Mouse (Mus musculus): ENCODE measurements around the gene Lrp1.

The Lrp1 gene

DNA sequence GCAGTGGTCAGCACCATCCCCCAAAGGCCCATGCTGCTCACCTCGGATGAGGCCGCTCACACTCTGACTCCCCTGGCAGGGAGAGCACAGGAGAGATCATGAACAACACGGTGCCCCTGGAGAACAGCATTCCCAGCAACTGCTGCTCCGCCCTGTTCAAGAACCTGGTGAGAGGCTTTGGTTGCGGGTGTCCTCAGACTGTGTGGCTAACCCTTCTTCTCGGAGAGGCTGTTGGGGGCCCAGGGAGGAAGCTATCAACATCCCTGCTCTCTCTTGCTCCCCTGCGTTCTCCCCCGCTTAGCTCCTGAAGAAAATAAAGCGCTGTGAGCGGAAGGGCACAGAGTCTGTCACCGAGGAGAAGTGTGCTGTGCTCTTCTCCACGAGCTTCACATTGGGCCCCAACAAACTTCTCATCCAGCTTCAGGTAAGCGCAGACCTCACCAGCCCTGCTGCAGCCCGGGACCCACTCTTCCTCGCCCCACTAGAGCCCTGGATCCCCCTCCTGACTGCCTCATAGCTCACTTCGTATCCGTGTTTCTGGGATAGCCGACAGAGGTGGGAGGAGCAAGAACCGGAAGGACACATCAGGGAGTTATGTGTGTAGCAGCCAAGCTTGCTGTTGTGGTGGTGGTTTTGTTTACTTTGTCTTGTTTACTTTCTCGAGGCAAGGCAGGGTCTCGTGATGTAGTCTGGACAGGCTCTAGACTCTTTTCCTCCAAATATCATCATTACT lies 32.1 kb upstream of the Lrp1 start:
- DNase-seq (ENCODE audit: low read depth, low spot score) = peak; percentile 70

DNA sequence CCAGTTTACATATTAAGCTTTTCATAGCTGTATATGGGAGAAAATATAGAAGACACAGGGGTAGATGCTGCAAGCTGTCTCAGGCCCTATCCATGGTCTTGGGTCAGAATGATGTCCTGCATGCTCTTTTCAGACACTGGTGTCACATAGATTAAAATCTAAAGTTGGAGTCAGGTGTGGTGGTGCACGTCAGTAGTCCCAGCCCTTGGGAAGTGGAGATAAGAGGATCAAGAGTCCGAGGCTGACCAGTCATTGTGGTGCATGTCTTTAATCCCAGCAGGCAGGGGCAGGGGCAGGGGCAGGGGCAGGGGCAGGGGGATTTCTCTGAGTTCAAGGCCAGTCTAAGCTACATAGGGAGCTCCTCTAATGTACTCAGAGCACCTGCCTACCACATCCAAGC lies 24.8 kb upstream of the Lrp1 start:
- no peak for DNase-seq (ENCODE audit: low read depth, low spot score)

DNA sequence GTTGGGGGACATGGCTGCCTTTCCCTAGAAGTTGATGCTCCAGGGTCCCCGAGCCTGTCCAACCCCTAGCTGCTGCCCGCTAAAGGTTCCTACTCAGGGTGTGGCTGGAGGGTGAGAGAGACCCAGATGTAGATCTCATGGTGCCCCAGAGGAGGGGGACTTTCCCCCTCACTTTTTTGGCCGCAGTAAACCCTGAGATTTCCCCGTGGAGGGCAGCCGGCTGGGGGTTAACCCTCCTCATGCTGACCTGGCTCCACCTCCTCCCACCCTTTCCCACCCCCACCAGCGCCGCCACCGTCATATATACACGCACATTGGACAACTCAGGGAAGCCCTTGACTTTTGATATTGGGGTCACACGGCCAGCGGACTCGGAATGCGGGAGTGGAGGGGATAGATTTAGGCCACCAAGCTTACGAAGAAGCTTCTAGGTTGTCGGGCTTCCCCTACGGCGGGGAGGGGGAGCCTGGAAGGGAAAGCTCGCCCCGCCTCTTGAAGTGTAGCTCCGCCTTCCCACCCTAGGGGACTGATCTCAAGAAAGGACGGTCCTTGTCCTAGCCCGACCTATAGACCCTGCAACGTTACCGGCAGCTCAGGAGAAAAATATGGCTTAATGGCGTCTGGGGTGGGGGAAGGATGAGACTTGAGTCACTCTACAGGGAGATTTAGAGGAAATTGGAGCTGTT lies 22.7 kb upstream of the Lrp1 start:
- DNase-seq (ENCODE audit: low read depth, low spot score) = peak; percentile 67

DNA sequence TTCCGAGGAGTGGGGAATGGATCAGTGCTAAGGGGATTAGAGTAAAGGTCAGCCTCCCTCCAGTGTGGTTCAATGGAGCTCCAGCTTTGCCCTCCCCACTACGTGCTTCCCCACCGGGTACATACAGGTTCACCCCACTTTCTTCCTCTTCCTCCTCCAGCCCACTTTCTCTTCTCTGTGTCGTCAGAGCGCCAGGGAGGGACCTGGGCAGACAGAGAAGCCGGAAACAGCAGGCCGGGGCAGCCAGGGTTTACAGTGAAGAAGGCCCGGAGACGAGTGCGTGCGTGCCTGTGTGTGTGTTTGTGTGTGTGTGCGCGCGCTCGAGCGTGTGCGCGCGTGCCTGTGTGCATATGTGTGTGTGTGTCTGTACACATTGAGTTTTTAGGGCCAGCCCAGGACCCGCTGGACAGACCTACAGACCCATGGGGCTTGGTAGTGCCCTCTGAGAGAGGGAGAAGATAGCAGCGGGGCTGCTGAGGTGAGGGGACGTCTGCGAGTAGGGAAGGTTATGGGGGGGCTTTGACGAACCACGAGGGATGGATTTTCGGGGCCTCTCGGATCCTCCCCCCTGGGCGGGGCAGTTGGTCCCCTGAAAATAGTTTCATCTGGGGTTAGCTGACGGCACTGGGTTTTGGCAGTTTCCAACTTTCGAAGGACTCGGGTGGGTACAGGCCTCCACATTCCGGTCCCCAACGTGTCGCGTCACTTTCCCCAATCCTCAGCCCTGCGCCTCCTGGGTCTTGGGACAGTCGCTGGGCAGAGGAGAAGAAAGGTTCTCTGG lies 22.0 kb upstream of the Lrp1 start, which contains the start of gene Stat6:
TSS of gene Stat6 (plus strand) at position 215 of the 781 bp plus-strand sequence.
- DNase-seq (ENCODE audit: low read depth, low spot score) = no peak

DNA sequence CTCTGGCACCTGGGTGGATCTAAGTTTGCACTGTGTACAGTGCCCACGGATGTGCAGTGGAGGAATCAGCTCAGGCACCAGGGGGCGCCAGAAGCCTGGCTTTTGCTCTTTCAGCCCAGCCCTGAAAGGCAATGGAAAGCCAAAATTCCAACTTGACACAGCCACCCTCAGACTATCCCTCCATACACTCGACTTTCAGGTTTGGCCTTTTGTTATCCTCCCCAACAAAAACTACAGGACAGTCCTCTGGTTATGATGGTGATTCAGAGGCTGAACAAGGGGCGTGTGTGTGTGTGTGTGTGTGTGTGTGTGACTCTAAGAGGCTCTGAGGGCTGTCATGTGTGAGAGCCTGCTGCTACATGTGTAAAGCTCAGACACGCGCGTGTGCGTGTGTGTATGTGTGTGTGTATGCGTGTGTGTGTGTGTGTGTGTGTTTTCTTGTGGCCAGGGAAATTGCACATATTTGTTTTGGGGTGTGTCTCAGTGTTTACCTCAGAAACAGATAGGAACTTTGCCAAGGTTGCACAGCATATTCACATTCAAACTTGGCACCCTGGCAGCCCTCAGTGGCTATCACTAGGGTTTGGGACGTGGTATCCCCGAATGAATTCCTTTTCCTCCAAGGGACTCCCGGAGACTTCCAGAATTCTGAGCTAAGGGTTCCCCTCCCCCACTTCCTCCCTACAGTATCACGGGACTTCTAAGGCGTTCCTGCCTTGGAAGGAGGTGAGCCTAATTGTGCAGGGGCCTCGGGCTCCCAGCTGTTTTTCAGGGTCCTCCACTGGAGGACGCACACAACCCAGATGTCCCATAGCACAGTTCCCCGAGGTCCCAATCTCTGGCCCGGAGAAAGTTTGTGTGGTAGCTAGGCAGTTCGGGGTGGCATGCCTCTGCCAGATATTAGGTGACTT lies 21.2 kb upstream of the Lrp1 start:
- peak; percentile 80 for DNase-seq (ENCODE audit: low read depth, low spot score)

GRCm38 (mm10) chr10:127640421-127640820 lies 19.5 kb upstream of the Lrp1 start:
- no peak for DNase-seq (ENCODE audit: low read depth, low spot score)

DNA sequence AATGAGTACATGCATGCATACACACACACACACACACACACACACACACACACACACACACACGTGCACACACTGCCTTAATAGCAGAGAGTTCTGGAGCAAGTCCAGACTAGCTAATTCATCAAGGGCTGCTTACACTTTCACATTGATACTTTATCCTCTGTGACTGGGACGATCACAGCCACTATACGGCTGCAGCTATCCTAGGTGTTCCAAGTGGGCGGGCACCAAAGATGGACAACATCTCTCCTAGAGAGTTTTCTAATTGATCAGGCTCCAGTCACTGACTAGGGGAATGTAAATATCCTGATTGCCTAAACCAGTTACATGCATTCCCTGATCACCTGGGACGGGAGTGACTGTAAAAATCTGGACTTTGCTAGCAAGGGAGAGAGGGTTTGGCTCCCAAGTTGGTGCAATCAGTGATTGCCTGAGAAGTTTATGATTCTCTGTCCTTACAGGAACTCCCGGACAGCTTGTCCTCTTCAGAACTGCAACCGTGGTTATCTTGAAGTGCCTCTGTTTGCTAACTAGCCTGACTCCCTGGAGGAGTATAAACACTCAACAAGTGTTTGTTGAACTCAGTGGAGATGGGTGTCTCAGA lies 11.8 kb upstream of the Lrp1 start:
- DNase-seq (ENCODE audit: low read depth, low spot score) = no peak

- DNase-seq (ENCODE audit: low read depth, low spot score) = no peak
Observed at GRCm38 (mm10) chr10:127631261-127632214, 10.6 kb upstream of the Lrp1 start.

GRCm38 (mm10) chr10:127626433-127626832 lies 5.5 kb upstream of the Lrp1 start:
- peak; percentile 61 for DNase-seq (ENCODE audit: low read depth, low spot score)

- peak; percentile 38 for DNase-seq (ENCODE audit: low read depth, low spot score)
Observed at GRCm38 (mm10) chr10:127623439-127624216, 2.7 kb upstream of the Lrp1 start.

DNA sequence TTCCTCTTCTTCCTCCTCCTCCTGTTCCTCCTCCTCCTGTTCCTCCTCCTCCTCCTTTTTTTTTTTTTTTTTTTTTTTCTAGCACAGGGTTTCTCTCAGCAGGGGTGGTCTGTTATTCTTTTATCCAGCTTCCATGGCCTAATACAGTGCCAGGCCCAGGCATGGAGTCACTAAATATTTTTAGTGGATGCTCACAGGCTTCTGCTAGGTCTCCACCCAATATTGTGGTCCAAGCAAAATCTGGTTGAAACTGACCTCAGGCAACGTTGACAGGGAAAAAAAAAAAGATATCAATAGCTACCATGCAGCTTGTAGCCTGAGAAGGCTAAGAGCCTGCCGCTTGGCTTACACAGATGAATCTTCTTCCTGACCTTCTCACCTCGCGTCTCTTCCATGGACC lies 1.7 kb upstream of the Lrp1 start:
- DNase-seq (ENCODE audit: low read depth, low spot score) = no peak

DNA sequence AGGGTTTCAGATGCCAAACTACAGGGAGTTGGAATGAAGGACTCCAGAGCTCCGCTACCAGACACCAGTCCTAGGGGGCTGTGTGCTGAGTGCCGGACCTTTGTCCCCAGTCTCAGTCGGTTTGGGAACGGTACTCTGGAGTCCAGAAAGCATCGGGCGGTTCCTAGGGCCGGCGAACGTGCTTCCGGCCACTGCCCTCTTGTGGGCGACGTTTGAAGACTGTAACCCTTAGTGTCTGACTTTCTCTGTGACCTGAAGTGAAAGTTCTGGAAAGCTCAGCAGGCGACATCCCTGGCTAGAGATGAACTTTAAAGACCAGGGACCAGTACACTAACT lies 1.1 kb upstream of the Lrp1 start:
- peak; percentile 38 for DNase-seq (ENCODE audit: low read depth, low spot score)

- DNase-seq (ENCODE audit: low read depth, low spot score) = peak; percentile 95
Observed at GRCm38 (mm10) chr10:127621191-127622056, 476 bp upstream of the Lrp1 start.

DNA sequence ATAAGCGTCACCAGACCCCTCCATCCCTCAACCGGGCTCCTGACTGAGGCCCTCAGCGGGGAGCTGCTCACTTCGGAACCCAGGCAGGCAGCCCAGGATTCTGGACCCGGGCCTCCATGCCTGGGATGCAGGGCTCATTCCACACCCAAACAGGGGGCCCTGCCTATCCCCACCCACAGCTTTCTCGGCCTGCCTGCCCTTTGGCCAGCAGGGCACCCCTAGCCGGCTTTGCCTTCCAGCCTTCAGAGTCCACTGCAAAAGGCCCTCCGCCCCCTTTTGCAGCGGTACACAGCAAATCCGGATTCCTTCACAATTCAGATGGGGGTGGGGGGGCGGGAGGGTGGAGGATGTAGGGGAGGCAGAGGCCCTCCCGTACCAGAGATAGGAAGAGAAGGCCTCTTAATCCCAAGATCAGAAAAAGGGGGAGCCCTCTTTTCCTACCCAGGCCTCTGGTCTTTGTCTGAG lies 975 bp downstream of the Lrp1 start:
- DNase-seq (ENCODE audit: low read depth, low spot score) = no peak

GRCm38 (mm10) chr10:127619119-127619721 lies 1.7 kb downstream of the Lrp1 start:
- DNase-seq (ENCODE audit: low read depth, low spot score) = no peak

DNA sequence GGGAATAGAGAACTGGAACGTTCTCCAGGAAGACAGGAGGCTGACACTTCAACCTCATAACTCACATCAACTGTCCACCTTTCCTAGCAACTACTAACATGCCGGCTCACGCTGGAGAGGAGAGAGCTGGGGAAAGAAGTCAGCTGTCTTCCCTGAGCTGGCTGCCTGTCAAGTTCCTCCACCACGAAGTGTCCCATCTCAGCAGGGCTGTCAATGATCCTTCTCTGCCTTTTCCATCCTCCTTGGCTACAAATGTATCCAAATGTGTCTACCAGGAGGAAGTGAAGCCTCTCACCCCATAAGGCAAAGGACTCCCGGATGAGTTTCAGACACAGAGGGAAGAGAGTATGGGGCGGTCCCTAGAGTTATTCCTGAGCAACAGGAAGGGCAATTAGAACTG lies 2.8 kb downstream of the Lrp1 start:
- no peak for DNase-seq (ENCODE audit: low read depth, low spot score)

- DNase-seq (ENCODE audit: low read depth, low spot score) = no peak
Observed at GRCm38 (mm10) chr10:127617294-127617693, 3.7 kb downstream of the Lrp1 start.

GRCm38 (mm10) chr10:127616261-127616679 lies 4.7 kb downstream of the Lrp1 start:
- DNase-seq (ENCODE audit: low read depth, low spot score) = no peak
